Mouse (Mus musculus) stomach, embryonic 14.5 days (tissue): Measurements from ENCODE around the gene Pptc7. TPM values are rescaled to one million over a fixed set of nuclear protein-coding genes. Genes with fewer than 3 reads are reported as not detected.
"Not testable (repeated sequence)": the region's sequence is repeated elsewhere in the genome, so short reads cannot be mapped to it uniquely, and the experiment has no call there.

Experiments used
- ATAC-seq: fragments of 200-750 bp; cut with Nextera tagmentation; 2 replicates; pipeline ENCODE4 v1.8.0; 2017; ENCODE audit warnings: low read depth, moderate TSS enrichment; ENCODE audit not compliant: insufficient number of reproducible peaks, insufficient read depth, low FRiP score
- H3K27ac ChIP-seq: fragments of 300-500 bp; sonication (generic); 2 replicates; pipeline ENCODE4 v1.5.1; 2014; ENCODE audit warnings: mild to moderate bottlenecking, low read length, moderate library complexity, mixed read lengths
- H3K27me3 ChIP-seq: fragments of 300-500 bp; sonication (generic); 2 replicates; pipeline ENCODE4 v1.6.1; 2014; ENCODE audit warnings: low read length, control low read depth, mixed read lengths; ENCODE audit not compliant: control insufficient read depth, insufficient read depth
- H3K36me3 ChIP-seq: fragments of 300-500 bp; sonication (generic); 2 replicates; pipeline ENCODE4 v1.6.1; 2014; ENCODE audit warnings: mild to moderate bottlenecking, control low read depth, low read length, moderate library complexity, mixed read lengths; ENCODE audit not compliant: control insufficient read depth, insufficient read depth
- H3K4me1 ChIP-seq: fragments of 300-500 bp; sonication (generic); 2 replicates; pipeline ENCODE4 v1.6.1; 2014; ENCODE audit warnings: low read length, control low read depth, mixed read lengths; ENCODE audit not compliant: control insufficient read depth, insufficient read depth
- H3K4me2 ChIP-seq: fragments of 300-500 bp; sonication (generic); replicated peaks from 2 replicates; pipeline ENCODE4 v1.6.1; 2014; ENCODE audit warnings: low read depth, low read length, control low read depth
- H3K4me3 ChIP-seq: fragments of 300-500 bp; sonication (generic); 2 replicates; pipeline ENCODE4 v1.5.1; 2014; ENCODE audit warnings: low read depth, low read length, control low read depth
- H3K9ac ChIP-seq: fragments of 300-500 bp; sonication (generic); replicated peaks from 2 replicates; pipeline ENCODE4 v1.6.1; 2014; ENCODE audit warnings: low read depth, mild to moderate bottlenecking, control low read depth, low read length, moderate library complexity, mixed read lengths
- H3K9me3 ChIP-seq: fragments of 300-500 bp; sonication (generic); 2 replicates; pipeline ENCODE4 v1.6.1; 2016; ENCODE audit warnings: low read depth, low read length, control low read depth; ENCODE audit not compliant: control insufficient read depth
- WGBS: fragments of 180-500 bp; shearing (Covaris S2); extraction: QIAGEN DNeasy Blood & Tissue Kit; methylation state at CpG from one replicate; pipeline ENCODE4 v1.1.7; 2014; 5-methylcytosine and 5-hydroxymethylcytosine counted together
- polyA plus RNA-seq: library from polyadenylated mRNA; unstranded; fragments of >200 nt; fragmentation: Nextera tagmentation; extraction: Ambion mirVana; gene quantifications from 2 replicates; pipeline ENCODE4 v1.2.1, GENCODE M21; 2014

The Pptc7 gene
- polyA plus RNA-seq, 1 experiment from 2014 or later: 11.3 TPM

DNA sequence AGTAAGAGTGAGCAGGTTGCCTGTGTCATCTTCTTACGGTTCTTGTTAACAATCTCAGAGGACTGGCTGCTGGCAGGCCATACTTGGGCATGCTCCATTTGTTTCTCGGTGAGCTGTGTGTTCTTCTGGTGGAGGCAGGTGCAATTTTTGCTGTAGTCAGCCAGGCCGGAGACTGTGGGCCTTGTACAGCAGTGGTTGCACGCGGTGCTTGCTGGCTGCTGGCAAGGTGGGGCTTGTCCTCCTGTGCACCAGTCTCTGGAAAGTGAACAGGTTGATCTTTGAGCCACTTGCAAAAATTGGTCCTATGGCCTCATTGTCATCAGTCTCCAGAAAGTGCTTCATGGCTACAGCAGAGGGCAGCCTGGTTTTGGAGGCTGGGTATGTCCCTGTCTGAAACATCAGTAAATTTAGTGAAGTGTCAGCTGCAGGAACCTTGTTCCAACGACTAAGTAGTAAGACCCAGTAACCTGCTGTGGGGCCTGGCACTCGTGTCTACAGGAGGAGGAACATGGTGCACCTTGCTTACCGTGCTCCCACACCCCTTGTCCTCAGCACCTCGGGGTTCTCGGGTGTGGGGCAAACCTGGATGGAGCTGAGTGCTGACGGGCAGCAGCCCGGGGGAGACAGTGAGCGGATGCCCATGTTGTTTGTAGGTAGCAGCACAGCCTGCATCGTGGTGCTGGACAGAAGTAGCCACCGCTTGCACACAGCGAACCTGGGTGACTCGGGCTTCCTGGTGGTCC is 28.9 kb downstream of the Pptc7 start:
- H3K4me3 ChIP-seq: no peak overlapping the region
- no peak for ATAC-seq
- no peak overlapping the region for H3K27ac ChIP-seq
- H3K9ac ChIP-seq: no peak overlapping the region
- 0 out of 2 replicates have a peak, but pooled peaks cover 3% of the 10 kb centered on the region for H3K4me1 ChIP-seq
- no peak overlapping the region for H3K4me2 ChIP-seq
- 91% methylated on average over 17 of the region's 17 CpGs for WGBS
- H3K9me3 ChIP-seq: no peaks in the 10 kb centered on the region
- H3K36me3 ChIP-seq: peaks cover 14% of the 10 kb centered on the region; the same call in 1 of the 2 replicates
- H3K27me3 ChIP-seq: no peaks in the 10 kb centered on the region

- ATAC-seq: peak; percentile 61; the same call in 1 of the 2 replicates
- 67% methylated on average over 20 of the region's 20 CpGs for WGBS
- Histone ChIP-seq H3K4me3 (no peak overlapping the region), H3K4me2 (no peak overlapping the region), H3K36me3 (peaks cover 20% of the 10 kb centered on the region; the same call in 1 of the 2 replicates), H3K27me3 (no peaks in the 10 kb centered on the region), H3K9ac (no peak overlapping the region), H3K9me3 (no peaks in the 10 kb centered on the region), H3K27ac (no peak overlapping the region), H3K4me1 (0 out of 2 replicates have a peak, but pooled peaks cover 3% of the 10 kb centered on the region)
Measured at GRCm38 (mm10) chr5:122314966-122315667, 31.0 kb downstream of the Pptc7 start.

GRCm38 (mm10) chr5:122317329-122318045 is 33.3 kb downstream of the Pptc7 start:
- WGBS: 73% methylated on average over 11 of the region's 11 CpGs
- Histone ChIP-seq H3K4me3 (no peak overlapping the region), H3K9me3 (no peaks in the 10 kb centered on the region), H3K4me2 (no peak overlapping the region), H3K4me1 (0 out of 2 replicates have a peak, but pooled peaks cover 3% of the 10 kb centered on the region), H3K36me3 (peaks cover 18% of the 10 kb centered on the region; the same call in 1 of the 2 replicates), H3K27me3 (no peaks in the 10 kb centered on the region), H3K27ac (no peak overlapping the region), H3K9ac (no peak overlapping the region)
- no peak for ATAC-seq

- no peaks in the 10 kb centered on the region for H3K27me3 ChIP-seq
- H3K36me3 ChIP-seq: peaks cover 18% of the 10 kb centered on the region; the same call in 1 of the 2 replicates
- WGBS: 74% methylated on average over 3 of the region's 3 CpGs
Measured at GRCm38 (mm10) chr5:122318100-122318499, 33.9 kb downstream of the Pptc7 start.

GRCm38 (mm10) chr5:122318976-122319375 is 34.8 kb downstream of the Pptc7 start:
- H3K36me3 ChIP-seq: peaks cover 11% of the 10 kb centered on the region; the same call in 1 of the 2 replicates
- H3K27me3 ChIP-seq, H3K27ac ChIP-seq, H3K9me3 ChIP-seq, ATAC-seq, H3K4me1 ChIP-seq, H3K4me3 ChIP-seq, H3K9ac ChIP-seq, H3K4me2 ChIP-seq: not testable (repeated sequence)
- WGBS: 69% methylated on average over 3 of the region's 3 CpGs

More at GRCm38 (mm10) chr5:122318100-122318499, 33.9 kb downstream of the Pptc7 start:
- Histone ChIP-seq H3K9ac (no peak overlapping the region), H3K4me1 (0 out of 2 replicates have a peak, but pooled peaks cover 3% of the 10 kb centered on the region), H3K4me3 (no peak overlapping the region), H3K4me2 (no peak overlapping the region), H3K27ac (no peak overlapping the region), H3K9me3 (no peaks in the 10 kb centered on the region)
- ATAC-seq: no peak

GRCm38 (mm10) chr5:122319474-122320204 is 35.5 kb downstream of the Pptc7 start:
- peak overlapping the region; percentile 11; the same call in 1 of the 2 replicates for H3K27ac ChIP-seq

DNA sequence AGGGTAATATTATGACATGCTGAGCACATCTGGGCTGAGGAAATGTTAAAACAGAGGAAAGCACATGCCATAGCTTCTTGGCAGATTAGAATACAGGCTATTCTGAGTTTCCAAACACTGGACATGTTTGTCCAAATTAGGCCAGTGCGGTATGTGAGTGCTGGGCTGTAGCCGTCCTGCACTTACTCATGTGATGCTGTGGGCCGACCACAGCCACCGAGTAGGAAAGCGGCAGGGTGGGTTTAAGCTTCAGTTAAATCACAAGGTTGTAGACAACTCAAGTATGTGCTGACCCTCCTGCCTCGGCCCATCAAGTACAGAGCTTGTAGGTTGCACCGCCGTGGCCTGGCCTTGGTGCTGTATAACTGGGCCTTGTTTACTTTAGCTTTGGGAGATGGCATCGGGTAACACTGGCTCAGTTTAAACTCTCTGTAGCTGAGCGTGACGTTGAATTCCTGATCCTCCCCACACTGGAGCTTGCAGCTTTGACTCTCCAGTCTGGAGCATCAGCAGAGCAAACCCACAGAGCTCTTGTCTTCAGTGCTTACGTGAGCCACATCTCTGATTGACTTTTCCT is 36.1 kb downstream of the Pptc7 start:
- Histone ChIP-seq H3K9me3 (no peaks in the 10 kb centered on the region), H3K27ac (peak overlapping the region; percentile 11; the same call in 1 of the 2 replicates), H3K4me3 (no peak overlapping the region), H3K27me3 (no peaks in the 10 kb centered on the region), H3K36me3 (peaks cover 20% of the 10 kb centered on the region; the same call in 1 of the 2 replicates), H3K4me1 (no peaks in the 10 kb centered on the region), H3K4me2 (no peak overlapping the region), H3K9ac (no peak overlapping the region)
- 43% methylated on average over 12 of the region's 12 CpGs for WGBS
- ATAC-seq: no peak

More at GRCm38 (mm10) chr5:122319474-122320204, 35.5 kb downstream of the Pptc7 start:
- H3K9ac ChIP-seq: no peak overlapping the region
- peaks cover 14% of the 10 kb centered on the region; the same call in 1 of the 2 replicates for H3K36me3 ChIP-seq
- no peaks in the 10 kb centered on the region for H3K27me3 ChIP-seq
- 0 out of 2 replicates have a peak, but pooled peaks cover 2% of the 10 kb centered on the region for H3K4me1 ChIP-seq
- WGBS: 72% methylated on average over 14 of the region's 14 CpGs
- no peak overlapping the region for H3K4me2 ChIP-seq
- no peak overlapping the region for H3K4me3 ChIP-seq
- no peak for ATAC-seq
- no peaks in the 10 kb centered on the region for H3K9me3 ChIP-seq
